Mouse (Mus musculus) kidney, adult 2 months (tissue): ENCODE results near the gene Art1. TPM values are rescaled to one million over a fixed set of nuclear protein-coding genes. Genes with fewer than 3 reads are reported as not detected.
A peak's percentile ranks its signal among the peaks of the same experiment; 100 is the strongest.

ENCODE experiments used
- DNase-seq: peaks from one replicate; pipeline ENCODE4 v3.0.0; 2021
- H3K27ac ChIP-seq: fragments of 200-500 bp; 2 replicates; pipeline ENCODE4 v1.5.1; 2012; ENCODE audit warnings: low read depth, low read length, control low read depth, inconsistent platforms; ENCODE audit not compliant: insufficient read depth
- H3K27me3 ChIP-seq: fragments of 200-500 bp; replicated peaks from 2 replicates; pipeline ENCODE4 v1.6.1; 2012; ENCODE audit warnings: mild to moderate bottlenecking, moderate library complexity, low read length, inconsistent platforms; ENCODE audit not compliant: control insufficient read depth, insufficient read depth
- H3K36me3 ChIP-seq: fragments of 200-500 bp; 2 replicates; pipeline ENCODE4 v1.6.1; 2012; ENCODE audit warnings: mild to moderate bottlenecking, moderate library complexity, low read length, inconsistent platforms; ENCODE audit not compliant: control insufficient read depth, insufficient read depth
- H3K4me1 ChIP-seq: fragments of 200-500 bp; 2 replicates; pipeline ENCODE4 v1.6.1; 2011; ENCODE audit warnings: low read length; ENCODE audit not compliant: control insufficient read depth, insufficient read depth
- H3K4me3 ChIP-seq: fragments of 200-500 bp; 2 replicates; pipeline ENCODE4 v1.5.1; 2011; ENCODE audit warnings: mild to moderate bottlenecking, low read depth, low read length, control low read depth; ENCODE audit not compliant: insufficient read depth
- CTCF ChIP-seq: fragments of 200-500 bp; conservative IDR thresholded peaks from 2 replicates; pipeline ENCODE4 v1.5.1; 2011; ENCODE audit warnings: low read depth, mild to moderate bottlenecking, control low read depth, low read length, moderate library complexity, mixed read lengths; ENCODE audit not compliant: insufficient read depth, insufficient read length
- POLR2A ChIP-seq: fragments of 200-500 bp; IDR thresholded peaks from one replicate; pipeline ENCODE4 v1.6.1; 2011; ENCODE audit warnings: low read depth, low read length, control low read depth
- WGBS: fragments of 180-500 bp; shearing (Covaris S2); methylation state at CpG from one replicate; pipeline ENCODE4 v1.1.7; 2018; 5-methylcytosine and 5-hydroxymethylcytosine counted together
- polyA plus RNA-seq: library from polyadenylated mRNA; depleted of rRNA; stranded (reverse); fragments of >200 nt; gene quantifications from 2 replicates; pipeline ENCODE4 v1.2.3, GENCODE M21; 2012

The Art1 gene
- polyA plus RNA-seq, 1 experiment = 3.8 TPM

GRCm38 (mm10) chr7:102099760-102100661, 1.5 kb upstream of the Art1 start:
- peaks cover 4% of the 10 kb centered on the region; the same call in 1 of the 2 replicates for H3K4me1 ChIP-seq
- peak; percentile 26 for DNase-seq

DNA sequence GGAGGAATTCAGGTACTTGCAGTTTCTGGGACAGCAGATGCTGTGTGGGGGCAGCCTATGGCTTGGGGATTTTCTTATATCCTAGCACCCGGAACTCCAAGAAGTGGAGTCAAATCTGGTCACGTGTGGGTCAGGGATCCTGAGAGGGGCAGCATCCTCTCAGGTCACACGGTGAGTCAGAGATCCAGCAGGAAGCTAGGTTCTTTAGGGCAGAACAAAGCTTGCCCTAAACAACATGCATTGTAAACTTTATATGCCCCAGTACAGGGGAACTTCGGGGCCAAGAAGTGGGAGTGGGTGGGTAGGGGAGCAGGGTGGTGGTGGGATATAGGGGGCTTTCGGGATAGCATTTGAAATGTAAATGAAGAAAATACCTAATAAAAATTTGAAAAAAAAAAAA, 675 bp upstream of the Art1 start:
- peaks cover 4% of the 10 kb centered on the region; the same call in 1 of the 2 replicates for H3K4me1 ChIP-seq
- no peaks in the 10 kb centered on the region for H3K27me3 ChIP-seq
- H3K27ac ChIP-seq = no peak overlapping the region
- H3K36me3 ChIP-seq = no peaks in the 10 kb centered on the region
- DNase-seq = no peak
- H3K4me3 ChIP-seq = no peak overlapping the region
- no peak for TF ChIP-seq CTCF
- 65% methylated on average over 5 of the region's 5 CpGs for WGBS

More at GRCm38 (mm10) chr7:102099760-102100661, 1.5 kb upstream of the Art1 start:
- H3K27me3 ChIP-seq = no peaks in the 10 kb centered on the region
- WGBS = 9% methylated on average over 30 of the region's 30 CpGs
- peak overlapping the region; percentile 37 for H3K4me3 ChIP-seq
- no peaks in the 10 kb centered on the region for H3K36me3 ChIP-seq
- TF ChIP-seq CTCF (no peak), POLR2A (no peak)
- H3K27ac ChIP-seq = no peak overlapping the region

- Histone ChIP-seq H3K27me3 (no peaks in the 10 kb centered on the region), H3K27ac (no peak overlapping the region), H3K4me3 (no peak overlapping the region), H3K4me1 (peaks cover 4% of the 10 kb centered on the region; the same call in 1 of the 2 replicates), H3K36me3 (no peaks in the 10 kb centered on the region)
- no peak for DNase-seq
- no peak for TF ChIP-seq CTCF
- no peak for TF ChIP-seq POLR2A
- WGBS = 81% methylated on average over 8 of the region's 8 CpGs
Measured at GRCm38 (mm10) chr7:102102241-102102640, 698 bp downstream of the Art1 start.

DNA sequence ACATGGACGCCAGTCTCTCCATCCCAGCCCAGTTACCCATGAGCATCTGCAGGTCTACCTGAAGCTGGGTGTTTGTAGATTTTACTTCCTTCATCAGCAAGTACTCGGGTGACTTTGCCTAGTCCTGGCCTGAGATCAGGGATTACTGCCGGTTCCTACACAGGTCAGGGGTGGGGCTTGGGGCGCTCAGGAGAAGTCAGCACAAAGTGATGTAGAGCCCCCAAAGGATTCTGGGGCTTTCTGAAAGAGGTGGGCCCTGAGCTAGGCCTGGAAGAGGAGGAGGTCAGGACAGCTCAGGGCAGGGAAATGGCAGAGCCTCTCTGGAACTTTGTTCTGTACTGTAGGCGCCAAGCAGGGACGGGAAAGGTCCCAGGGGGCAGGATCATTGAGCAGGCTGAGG, 1.2 kb downstream of the Art1 start:
- WGBS = 66% methylated on average over 6 of the region's 6 CpGs
- Histone ChIP-seq H3K36me3 (no peaks in the 10 kb centered on the region), H3K27me3 (no peaks in the 10 kb centered on the region), H3K27ac (no peak overlapping the region), H3K4me3 (no peak overlapping the region), H3K4me1 (peaks cover 4% of the 10 kb centered on the region; the same call in 1 of the 2 replicates)
- peak; percentile 15 for DNase-seq
- no peak for TF ChIP-seq CTCF
- no peak for TF ChIP-seq POLR2A

DNA sequence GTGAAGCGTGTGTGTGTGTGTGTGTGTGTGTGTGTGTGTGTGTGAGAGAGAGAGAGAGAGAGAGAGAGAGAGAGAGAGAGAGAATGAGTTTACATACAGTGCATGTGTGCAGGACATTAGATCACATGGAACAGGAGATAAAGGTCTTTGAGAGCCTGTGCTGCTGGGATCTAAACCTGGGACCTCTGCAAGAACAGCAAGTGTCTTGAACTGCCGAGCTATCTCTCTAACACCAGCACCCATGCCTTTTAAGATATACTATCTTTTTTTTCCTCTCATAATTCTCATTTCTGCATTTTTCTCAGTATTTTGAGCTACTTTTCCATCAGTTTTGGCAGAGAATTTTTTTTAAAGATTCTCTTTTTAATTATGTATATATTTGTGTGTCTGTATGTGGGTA, 2.0 kb downstream of the Art1 start:
- no peak for DNase-seq
- no peak overlapping the region for H3K4me3 ChIP-seq
- no peaks in the 10 kb centered on the region for H3K36me3 ChIP-seq
- TF ChIP-seq CTCF (no peak), POLR2A (no peak)
- peaks cover 4% of the 10 kb centered on the region; the same call in 1 of the 2 replicates for H3K4me1 ChIP-seq
- no peaks in the 10 kb centered on the region for H3K27me3 ChIP-seq
- WGBS = 86% methylated on average over 2 of the region's 2 CpGs
- H3K27ac ChIP-seq = no peak overlapping the region

- Histone ChIP-seq H3K36me3 (no peaks in the 10 kb centered on the region), H3K4me1 (peaks cover 4% of the 10 kb centered on the region; the same call in 1 of the 2 replicates), H3K4me3 (no peak overlapping the region), H3K27me3 (no peaks in the 10 kb centered on the region), H3K27ac (no peak overlapping the region)
- TF ChIP-seq CTCF (no peak), POLR2A (no peak)
- DNase-seq = peak; percentile 14
- WGBS = 69% methylated on average over 5 of the region's 5 CpGs
Measured at GRCm38 (mm10) chr7:102104126-102104525, 2.6 kb downstream of the Art1 start.

GRCm38 (mm10) chr7:102106700-102107141, 5.2 kb downstream of the Art1 start:
- 30% methylated on average over 23 of the region's 23 CpGs for WGBS
- no peak overlapping the region for H3K27ac ChIP-seq
- H3K4me1 ChIP-seq = no peaks in the 10 kb centered on the region
- no peak overlapping the region for H3K4me3 ChIP-seq
- no peak for TF ChIP-seq CTCF
- TF ChIP-seq POLR2A = no peak
- H3K36me3 ChIP-seq = no peaks in the 10 kb centered on the region
- no peaks in the 10 kb centered on the region for H3K27me3 ChIP-seq
- no peak for DNase-seq
